Mouse (Mus musculus) kidney, postnatal 0 days (tissue): ENCODE measurements around the gene Asrgl1. TPM values are rescaled to one million over a fixed set of nuclear protein-coding genes. Genes with fewer than 3 reads are reported as not detected.

ENCODE experiments used
- ATAC-seq: fragments of 200-750 bp; cut with Nextera tagmentation; replicated peaks from 2 replicates; pipeline ENCODE4 v1.8.0; 2017; ENCODE audit warnings: low read depth, moderate number of reproducible peaks, moderate TSS enrichment, moderate library complexity; ENCODE audit not compliant: low FRiP score
- DNase-seq: peaks from one replicate; pipeline ENCODE4 v3.0.0-alpha.2; 2016; ENCODE audit warnings: low spot score
- H3K27ac ChIP-seq: fragments of 300-500 bp; sonication (generic); 2 replicates; pipeline ENCODE4 v1.5.1; 2014; ENCODE audit warnings: mild to moderate bottlenecking
- H3K27me3 ChIP-seq: fragments of 300-500 bp; sonication (generic); 2 replicates; pipeline ENCODE4 v1.6.1; 2014; ENCODE audit warnings: low read length, mixed read lengths; ENCODE audit not compliant: insufficient read depth
- H3K36me3 ChIP-seq: fragments of 300-500 bp; sonication (generic); 2 replicates; pipeline ENCODE4 v1.6.1; 2014; ENCODE audit warnings: low read length, mixed read lengths; ENCODE audit not compliant: insufficient read depth
- H3K4me1 ChIP-seq: fragments of 300-500 bp; sonication (generic); replicated peaks from 2 replicates; pipeline ENCODE4 v1.6.1; 2014; ENCODE audit warnings: antibody characterized with exemption, low read length, mixed read lengths; ENCODE audit not compliant: insufficient read depth
- H3K4me2 ChIP-seq: fragments of 300-500 bp; sonication (generic); 2 replicates; pipeline ENCODE4 v1.6.1; 2014; ENCODE audit warnings: mild to moderate bottlenecking, low read length, moderate library complexity, mixed read lengths
- H3K4me3 ChIP-seq: fragments of 300-500 bp; sonication (generic); replicated peaks from 2 replicates; pipeline ENCODE4 v1.5.1; 2014; ENCODE audit warnings: low read depth, low read length
- H3K9ac ChIP-seq: fragments of 300-500 bp; sonication (generic); 2 replicates; pipeline ENCODE4 v1.6.1; 2014; ENCODE audit warnings: low read depth, low read length
- H3K9me3 ChIP-seq: fragments of 300-500 bp; sonication (generic); replicated peaks from 2 replicates; pipeline ENCODE4 v1.6.1; 2016; ENCODE audit warnings: low read length, inconsistent platforms, mixed read lengths
- CTCF ChIP-seq: IDR thresholded peaks from 2 replicates; pipeline ENCODE4 v1.5.1; 2016; ENCODE audit warnings: antibody characterized with exemption, low read depth, mild to moderate bottlenecking, moderate library complexity
- WGBS: fragments of 180-500 bp; shearing (Covaris S2); extraction: QIAGEN DNeasy Blood & Tissue Kit; methylation state at CpG from one replicate; pipeline ENCODE4 v1.1.7; 2014; 5-methylcytosine and 5-hydroxymethylcytosine counted together
- polyA plus RNA-seq: library from polyadenylated mRNA; unstranded; fragments of >200 nt; fragmentation: Nextera tagmentation; extraction: Ambion mirVana; gene quantifications from 2 replicates; pipeline ENCODE4 v1.2.1, GENCODE M21; 2015

Asrgl1 gene
- polyA plus RNA-seq, 1 experiment from 2014 or later, result 14.6 TPM

DNA sequence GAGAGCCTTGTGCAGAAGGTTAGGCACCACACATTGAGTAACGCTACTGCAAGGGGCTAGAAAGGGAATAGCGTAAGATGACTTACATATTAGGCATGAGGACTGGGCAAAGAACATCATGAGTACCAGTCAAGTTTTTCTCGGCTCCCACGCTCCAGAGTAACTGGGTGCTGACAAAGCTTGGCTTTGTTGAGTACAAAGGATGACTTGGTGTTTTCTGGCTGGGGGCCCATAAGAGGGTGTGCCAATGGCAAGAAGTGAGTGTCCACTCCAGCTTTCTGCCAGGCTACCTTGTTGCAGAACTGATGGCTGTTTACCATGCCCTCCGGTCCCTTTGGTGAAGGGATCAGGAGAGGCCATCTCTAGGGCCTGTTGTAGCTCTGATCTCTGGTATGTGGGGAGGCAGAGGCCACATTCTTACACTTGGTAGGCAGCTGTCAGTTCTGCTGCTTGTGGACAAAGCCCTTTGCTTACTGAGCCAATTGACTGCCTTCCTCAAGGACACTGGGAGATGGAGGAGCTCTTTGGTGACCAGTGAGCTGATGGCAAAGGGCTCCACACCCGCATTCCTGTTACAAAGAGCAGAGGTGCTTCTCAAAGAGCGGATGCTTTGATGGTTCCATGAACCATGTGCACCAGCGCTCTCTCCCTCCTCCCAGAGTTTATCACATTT, 74.1 kb downstream of the Asrgl1 start:
- 92% methylated on average over 8 of the region's 8 CpGs for WGBS
- no peak overlapping the region for H3K27ac ChIP-seq
- H3K4me3 ChIP-seq, result no peak overlapping the region
- TF ChIP-seq CTCF, result no peak
- H3K36me3 ChIP-seq, result no peaks in the 10 kb centered on the region
- H3K4me1 ChIP-seq, result peaks cover 5% of the 10 kb centered on the region; the same call in 1 of the 2 replicates
- no peaks in the 10 kb centered on the region for H3K9me3 ChIP-seq
- H3K4me2 ChIP-seq, result no peak overlapping the region
- DNase-seq (no peak), ATAC-seq (no peak)
- H3K27me3 ChIP-seq, result no peaks in the 10 kb centered on the region
- H3K9ac ChIP-seq, result no peak overlapping the region

GRCm38 (mm10) chr19:9060103-9060502, 75.3 kb downstream of the Asrgl1 start:
- Histone ChIP-seq H3K4me3 (no peak overlapping the region), H3K4me1 (no peaks in the 10 kb centered on the region), H3K27ac (no peak overlapping the region), H3K27me3 (no peaks in the 10 kb centered on the region), H3K4me2 (no peak overlapping the region), H3K36me3 (no peaks in the 10 kb centered on the region), H3K9ac (no peak overlapping the region), H3K9me3 (no peaks in the 10 kb centered on the region)
- 67% methylated on average over 4 of the region's 4 CpGs for WGBS
- TF ChIP-seq CTCF, result no peak
- DNase-seq, result no peak
- no peak for ATAC-seq

Other genes starting within 250 kb of the Asrgl1 start
- 69.0 and 76.7 TPM in 2 replicates for gene 1810009A15Rik, start 246.8 kb downstream of the Asrgl1 start, polyA plus RNA-seq
- gene Gm49416, start 246.7 kb downstream of the Asrgl1 start, polyA plus RNA-seq, result not detected in 2 replicates
- 27.4 and 29.8 TPM in 2 replicates for gene Ints5, start 242.6 kb downstream of the Asrgl1 start, polyA plus RNA-seq
- 74.6 and 80.9 TPM in 2 replicates for gene Ganab, start 237.6 kb downstream of the Asrgl1 start, polyA plus RNA-seq
- gene B3gat3, start 215.3 kb downstream of the Asrgl1 start, polyA plus RNA-seq, result 44.0 and 45.1 TPM in 2 replicates
- 5.7 and 6.0 TPM in 2 replicates for gene Rom1, start 206.3 kb downstream of the Asrgl1 start, polyA plus RNA-seq
- 25.5 and 26.2 TPM in 2 replicates for gene Eml3, start 206.1 kb downstream of the Asrgl1 start, polyA plus RNA-seq
- 103 and 116 TPM in 2 replicates for gene Mta2, start 193.8 kb downstream of the Asrgl1 start, polyA plus RNA-seq
- gene Tut1, start 181.8 kb downstream of the Asrgl1 start, polyA plus RNA-seq, result 19.9 and 22.3 TPM in 2 replicates
- gene Eef1g, start 168.6 kb downstream of the Asrgl1 start, polyA plus RNA-seq, result 328 and 354 TPM in 2 replicates
- 22.5 and 27.5 TPM in 2 replicates for gene Ahnak, start 146.4 kb downstream of the Asrgl1 start, polyA plus RNA-seq
- gene Scgb1a1, start 47.7 kb downstream of the Asrgl1 start, polyA plus RNA-seq, result not detected in 2 replicates